Mouse (Mus musculus): ENCODE results near the gene Drc3.
"Not testable (repeated sequence)": the region's sequence is repeated elsewhere in the genome, so short reads cannot be mapped to it uniquely, and the experiment has no call there.

Drc3 gene

DNA sequence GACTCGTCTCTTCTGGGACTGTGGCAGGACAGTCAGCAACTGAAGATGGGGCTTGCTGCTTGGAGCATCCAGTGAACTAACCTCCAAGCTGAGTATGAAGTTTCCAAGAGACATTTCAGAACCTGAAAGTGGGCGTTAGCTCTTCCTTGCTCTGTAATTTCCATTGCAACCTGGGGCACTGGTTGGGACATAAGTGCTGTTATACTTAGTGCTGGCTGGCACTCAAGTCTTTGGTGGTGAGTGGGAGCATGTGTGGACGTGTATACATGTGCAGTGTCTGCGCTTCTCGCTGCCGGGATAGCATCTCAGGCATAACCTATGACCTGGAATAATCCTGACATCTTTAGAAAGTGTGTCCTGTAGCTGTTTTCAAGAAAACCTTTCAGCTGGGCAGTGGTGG lies 38.2 kb downstream of the Drc3 start:
- DNase-seq (ENCODE audit: low read depth, low spot score), result no peak

DNA sequence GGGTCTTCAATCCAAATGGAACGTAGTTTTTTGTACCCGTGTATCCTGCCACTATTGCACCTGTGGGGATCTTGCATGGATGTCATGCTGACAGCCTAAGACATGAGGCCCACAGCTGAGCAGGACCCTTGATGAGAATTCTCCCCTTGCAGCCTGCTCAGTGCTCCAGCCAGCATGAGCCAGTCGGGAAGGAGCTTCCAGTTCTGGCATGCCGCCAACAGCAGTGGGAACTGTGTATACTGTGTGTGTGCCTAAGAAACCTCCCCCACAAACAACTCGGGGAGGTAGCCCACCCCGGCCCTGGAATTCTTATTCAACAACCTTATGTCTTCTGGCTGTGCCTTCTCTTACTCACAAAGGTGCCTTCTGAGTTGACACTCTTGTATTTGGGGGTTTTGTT lies 43.4 kb downstream of the Drc3 start:
- no peak for DNase-seq (ENCODE audit: low read depth, low spot score)

DNA sequence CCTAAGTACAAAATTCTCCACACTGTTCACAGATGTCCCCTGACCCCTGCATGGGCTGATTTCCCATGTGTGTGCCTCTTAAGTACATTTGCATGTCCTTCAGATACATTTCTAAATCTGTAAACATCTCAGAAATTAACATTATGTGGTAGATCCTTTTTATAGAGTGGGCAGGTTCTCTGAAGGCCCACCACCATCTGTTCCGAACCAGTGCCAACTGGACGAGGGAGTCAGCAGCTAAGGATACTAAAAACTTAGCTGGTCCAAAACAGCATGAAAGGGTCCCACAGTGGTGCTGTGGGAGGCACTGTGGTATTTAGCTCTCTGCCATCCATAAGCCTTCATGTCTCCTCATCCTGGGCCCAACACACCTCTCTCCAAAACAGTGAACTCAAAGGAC lies 44.0 kb downstream of the Drc3 start:
- DNase-seq (ENCODE audit: low read depth, low spot score), result no peak

DNA sequence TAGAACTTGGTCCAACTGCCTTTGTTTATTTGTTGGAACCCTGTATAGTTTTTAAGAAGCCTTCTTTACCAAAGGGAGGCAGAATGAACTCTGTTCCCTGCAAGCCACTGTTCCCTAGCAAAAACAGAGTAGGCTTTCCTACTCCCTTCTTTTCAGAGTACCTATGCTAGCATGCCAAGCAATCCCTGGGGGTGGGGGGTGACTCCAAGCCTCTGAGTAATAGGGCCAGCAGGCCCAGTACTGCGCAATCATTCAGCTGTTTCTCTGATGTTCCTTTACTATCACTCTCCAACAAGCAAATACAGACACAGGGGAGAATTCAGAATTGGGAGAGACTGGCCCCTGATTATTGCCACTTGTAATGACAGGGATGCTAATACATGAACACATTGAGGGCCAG lies 53.5 kb downstream of the Drc3 start:
- no peak for DNase-seq (ENCODE audit: low read depth, low spot score)

DNA sequence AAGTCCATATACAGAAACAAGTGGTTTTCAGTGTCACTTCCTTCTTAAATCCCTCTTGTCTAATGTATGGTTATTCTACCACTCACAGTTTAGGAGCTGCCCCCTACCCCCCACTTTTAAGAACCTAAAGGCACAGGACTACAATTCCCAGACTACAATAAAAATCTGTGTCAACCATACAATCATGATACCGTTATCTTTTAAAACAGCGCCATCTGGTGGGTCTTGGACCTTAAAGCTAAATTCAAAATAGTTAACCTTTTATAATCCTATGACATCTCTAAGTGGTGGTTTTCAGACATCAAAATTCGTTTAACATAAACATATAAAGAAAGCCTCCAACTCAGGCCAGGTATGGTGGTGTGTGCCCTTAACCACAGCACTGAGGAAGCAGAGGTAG lies 59.0 kb downstream of the Drc3 start:
- DNase-seq (ENCODE audit: low read depth, low spot score), result peak; percentile 67

DNA sequence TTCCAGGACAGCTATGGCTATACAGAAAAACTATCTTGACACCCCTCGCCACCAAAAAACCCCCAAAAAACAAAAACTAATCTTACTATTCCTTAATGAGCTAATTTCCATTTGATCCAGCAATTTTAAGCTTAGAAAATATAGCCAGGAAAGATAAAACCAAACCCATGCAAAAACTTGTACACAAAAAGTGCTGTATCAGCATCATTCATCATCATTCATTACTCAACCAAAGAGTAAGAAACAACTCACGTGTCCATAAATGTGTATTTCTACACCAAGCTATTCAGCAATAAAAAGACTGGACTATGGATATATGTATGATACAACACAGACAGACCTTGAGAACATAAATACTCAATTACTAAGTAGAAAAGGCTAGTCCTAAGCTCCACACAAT lies 59.8 kb downstream of the Drc3 start:
- no peak for DNase-seq (ENCODE audit: low read depth, low spot score)

DNA sequence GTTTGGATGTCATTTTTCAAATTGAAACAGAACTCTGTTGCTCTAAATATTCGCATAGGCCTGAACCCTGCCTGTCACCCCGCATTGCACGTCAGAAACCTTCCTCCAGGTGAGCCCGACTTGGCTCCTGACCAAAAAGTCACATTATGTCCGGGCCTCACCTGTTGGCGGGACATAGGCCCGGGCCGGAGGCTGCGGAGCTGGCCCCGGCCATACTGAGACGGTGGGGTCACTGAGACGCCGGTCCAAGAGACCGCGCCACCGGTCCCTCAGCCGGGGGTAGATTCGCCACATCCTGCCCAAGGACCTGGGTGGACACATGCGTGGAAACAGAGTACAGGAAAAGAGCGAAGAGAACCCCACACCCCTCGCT lies 63.4 kb downstream of the Drc3 start:
- no peak for DNase-seq (ENCODE audit: low read depth, low spot score)

DNA sequence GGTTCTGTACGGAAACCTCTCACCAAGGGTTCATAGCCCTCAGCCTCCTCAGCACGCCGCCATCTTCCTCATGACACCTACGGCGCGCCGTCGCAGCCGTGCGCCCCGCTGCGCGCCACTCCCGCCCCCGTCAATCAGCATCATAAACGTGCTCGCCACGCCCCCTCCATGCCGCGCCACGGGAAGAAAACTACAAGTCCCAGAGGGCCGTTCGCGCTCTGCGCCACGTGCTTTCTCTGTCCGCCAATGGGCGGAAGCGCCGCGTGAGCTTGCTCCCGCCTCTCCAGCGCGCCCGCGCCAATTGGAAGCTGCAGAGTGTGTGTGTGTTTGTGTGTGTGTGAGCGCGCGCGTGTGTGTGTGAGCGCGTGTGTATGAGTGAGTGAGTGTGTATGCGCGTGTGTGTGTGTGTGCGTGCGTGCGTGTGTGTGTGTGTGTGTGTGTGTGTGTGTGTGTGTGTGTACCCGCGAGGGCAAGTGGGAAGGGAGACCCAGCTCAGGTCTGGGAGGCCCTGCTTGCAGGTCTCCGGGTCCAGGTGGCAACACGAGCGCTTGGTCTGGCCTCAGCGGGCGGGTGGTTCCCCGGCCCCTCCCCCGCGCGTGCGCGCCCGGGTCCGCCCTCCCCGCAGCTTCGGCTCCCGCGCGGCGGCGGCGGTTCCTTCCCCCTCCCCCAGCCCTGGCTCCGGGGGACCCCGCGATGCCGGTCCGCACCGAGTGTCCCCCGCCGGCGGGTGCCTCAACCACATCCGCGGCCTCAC lies 64.0 kb downstream of the Drc3 start, which contains the start of gene Gid4:
TSS of gene Gid4 (plus strand) at position 183 of the 754 bp plus-strand sequence.
- peak; percentile 100 for DNase-seq (ENCODE audit: low read depth, low spot score)

DNA sequence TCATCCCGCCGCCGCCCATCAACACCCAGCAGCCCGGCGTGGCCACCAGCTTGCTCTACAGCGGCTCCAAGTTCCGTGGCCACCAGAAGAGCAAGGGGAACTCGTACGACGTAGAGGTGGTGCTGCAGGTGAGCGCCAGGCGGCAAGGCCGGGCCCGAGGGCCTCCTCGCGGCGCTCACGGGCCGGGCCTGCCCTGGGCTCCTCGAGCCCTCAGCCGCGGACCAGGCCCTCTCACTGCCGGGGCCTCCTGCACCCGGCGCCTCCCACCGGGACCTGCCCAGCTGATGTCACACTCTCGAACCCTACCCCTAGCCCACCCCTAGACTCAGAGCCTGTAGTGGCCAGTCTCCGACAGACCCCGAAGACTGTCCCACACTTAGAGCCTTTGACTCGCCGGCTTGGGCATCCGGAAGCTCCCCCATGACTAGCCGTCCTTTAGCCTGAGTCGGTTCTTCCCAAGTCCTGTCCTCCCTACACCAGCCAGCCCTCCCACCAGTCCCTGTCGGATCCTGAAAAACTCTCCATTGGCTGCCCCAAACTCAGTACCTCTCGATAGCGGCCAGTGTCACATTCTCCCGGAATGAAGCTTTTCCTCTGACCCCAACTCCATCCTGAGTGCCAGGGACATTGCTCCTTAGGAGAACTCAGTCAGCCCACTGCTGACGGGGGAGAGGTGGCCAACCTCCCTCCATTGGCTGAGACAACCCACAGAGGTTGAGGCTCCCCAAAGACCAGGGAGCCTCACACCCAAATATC lies 64.8 kb downstream of the Drc3 start, which contains the start of gene Atpaf2:
TSS of gene Atpaf2 (minus strand) at position 741 of the 756 bp plus-strand sequence.
- peak; percentile 29 for DNase-seq (ENCODE audit: low read depth, low spot score)

DNA sequence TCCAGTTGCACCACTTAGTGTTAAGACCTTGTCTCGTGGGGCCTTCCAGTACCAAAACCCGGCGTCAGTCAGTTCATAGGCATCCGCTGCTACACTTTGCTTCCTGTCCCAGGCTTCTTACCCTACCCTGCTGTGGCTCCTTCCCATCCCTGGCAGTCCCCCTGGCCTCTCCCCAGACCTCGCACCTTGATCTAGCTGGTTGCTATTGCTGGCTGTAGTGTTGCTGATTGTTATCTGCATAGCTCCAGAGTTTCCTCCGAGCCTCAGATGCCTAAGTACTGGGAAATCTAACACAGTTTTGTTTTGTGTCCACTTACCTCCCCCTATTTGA lies 65.3 kb downstream of the Drc3 start:
- DNase-seq (ENCODE audit: low read depth, low spot score), result no peak

DNA sequence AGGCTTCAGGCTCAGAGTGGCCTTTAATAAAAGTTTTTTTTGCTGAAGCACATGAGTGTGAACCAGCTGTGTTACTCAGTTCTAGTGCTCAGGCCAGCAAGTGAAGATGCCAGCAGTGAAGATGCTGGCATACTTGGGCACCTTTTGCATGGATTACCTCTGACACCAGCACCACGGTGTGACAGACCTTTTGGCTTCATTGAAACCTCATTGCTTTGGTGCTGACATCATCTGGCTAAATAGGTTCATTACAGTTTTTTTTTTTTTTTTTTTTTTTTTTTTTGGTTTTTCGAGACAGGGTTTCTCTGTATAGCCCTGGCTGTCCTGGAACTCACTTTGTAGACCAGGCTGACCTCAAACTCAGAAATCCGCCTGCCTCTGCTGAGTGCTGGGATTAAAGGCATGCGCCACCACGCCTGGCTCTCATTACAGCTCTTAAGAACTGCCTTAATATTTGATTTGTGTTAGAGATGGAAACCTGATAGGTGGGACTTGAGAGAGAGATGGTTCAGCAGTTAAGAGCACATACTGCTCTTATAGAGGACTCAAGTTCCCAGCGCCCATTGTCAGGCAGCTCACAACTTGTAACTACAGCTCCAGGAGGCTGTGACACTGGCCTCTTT lies 69.0 kb downstream of the Drc3 start:
- no peak for DNase-seq (ENCODE audit: low read depth, low spot score)

DNA sequence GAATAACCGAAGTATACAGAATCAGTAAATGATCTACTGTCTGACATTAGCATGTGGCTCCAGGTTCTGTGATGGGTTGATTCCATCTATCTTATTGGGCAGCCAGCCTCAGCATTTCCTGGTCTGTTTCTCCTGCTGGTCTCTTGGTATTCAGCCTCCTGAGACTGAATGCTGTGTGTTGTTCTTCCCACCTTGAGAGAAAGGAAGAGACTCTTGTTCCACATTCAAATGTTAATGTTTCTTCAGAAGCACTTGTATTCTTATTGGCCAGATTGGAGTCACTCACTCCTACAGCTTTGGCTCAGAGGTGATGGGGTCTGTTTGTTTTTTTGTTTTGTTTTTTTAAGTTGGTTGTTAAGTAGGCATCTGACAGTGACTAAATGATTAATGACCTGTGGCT lies 69.9 kb downstream of the Drc3 start:
- no peak for DNase-seq (ENCODE audit: low read depth, low spot score)

DNA sequence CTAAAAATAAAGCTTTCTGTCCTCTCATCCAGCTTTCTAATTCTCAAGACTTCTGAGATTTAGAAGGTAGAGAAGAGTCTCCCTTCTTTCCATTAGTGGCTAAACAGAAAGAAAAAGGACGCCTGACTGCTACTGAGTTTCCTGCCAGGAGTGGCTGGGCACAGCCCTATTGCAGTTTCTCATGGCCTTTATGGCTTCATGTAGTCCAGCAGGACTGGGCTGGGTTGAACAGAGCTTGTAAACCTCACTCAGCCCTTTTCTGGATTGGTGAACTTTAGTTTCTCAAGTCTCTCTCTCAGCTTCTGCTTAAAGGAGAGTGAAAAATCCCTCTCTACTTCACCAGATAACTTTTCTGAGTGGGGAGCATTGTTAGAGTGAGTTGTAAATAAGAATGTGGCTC lies 73.3 kb downstream of the Drc3 start:
- DNase-seq (ENCODE audit: low read depth, low spot score), result no peak

DNA sequence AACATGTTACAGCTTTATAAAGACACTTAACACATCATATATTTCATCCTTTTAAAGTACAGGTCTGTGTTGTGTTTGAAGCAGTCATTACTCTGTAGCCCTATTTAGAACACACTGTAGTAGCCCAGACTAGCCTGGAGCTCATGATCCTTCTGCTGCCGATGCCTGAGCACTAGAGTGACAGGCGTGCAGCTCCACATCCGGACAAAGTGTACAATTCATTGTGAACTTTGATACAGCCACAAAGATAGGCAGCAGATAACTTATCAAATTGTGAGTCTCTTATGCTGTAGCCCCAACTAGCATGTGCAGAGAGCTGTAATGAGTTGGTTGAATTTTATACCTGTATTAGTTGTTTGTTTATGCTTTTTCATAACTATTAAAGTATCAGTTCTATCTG lies 74.5 kb downstream of the Drc3 start:
- no peak for DNase-seq (ENCODE audit: low read depth, low spot score)

DNA sequence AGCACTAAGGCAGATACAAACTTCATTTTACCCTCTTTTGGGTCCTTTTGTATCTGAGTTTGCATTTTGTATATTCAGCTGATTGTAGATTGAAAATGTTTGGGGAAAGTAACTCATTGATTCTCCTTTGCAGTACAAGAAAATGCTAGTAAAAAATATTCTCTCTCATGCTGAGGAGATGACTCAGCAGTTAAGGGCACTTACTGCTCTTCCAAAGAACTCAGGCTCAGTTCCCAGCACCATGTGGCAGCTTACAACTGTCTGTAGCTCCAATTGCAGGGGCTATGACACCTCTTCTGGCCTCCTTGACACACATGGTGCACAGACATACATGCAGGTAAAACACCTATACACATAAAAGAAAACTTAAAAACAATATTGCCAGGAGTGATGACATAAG lies 80.4 kb downstream of the Drc3 start:
- DNase-seq (ENCODE audit: low read depth, low spot score), result no peak

DNA sequence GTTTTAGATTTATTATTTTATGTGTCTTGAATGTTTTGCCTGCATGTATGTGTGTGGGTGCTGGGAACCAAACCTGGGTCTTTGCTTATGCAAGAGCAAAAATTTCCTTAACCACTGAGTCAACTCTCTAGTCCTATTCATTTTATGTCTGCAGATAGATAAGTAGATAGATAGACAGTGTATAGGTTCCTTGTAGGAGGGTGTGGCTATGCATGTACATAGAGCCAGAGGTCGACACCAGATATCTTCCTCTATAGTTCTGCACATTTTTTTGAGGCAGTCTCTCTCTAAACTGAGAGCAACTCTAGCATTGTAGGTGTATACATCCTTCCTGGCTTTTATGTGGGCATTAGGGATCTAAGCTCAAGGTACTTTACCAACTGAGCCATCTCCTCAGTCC lies 82.0 kb downstream of the Drc3 start:
- DNase-seq (ENCODE audit: low read depth, low spot score), result no peak

DNA sequence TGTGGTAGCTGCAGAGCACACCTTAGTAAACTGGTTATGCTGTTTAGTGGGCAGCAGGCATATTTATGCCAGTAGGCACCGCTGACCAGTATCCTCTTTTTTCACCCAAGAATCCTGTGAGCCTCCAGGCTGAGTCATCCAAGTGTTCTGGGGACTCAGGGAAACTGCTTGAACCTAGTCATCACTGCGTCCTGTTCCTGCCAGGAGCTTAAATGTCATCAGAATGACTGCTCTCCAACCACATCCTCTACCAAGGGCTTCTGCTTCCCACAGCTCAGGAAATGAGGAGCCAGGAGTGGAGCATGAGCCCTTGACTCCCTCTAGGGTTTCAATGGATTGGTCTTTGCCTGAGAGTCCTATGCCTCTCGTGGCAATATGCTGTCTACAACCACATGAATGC lies 83.5 kb downstream of the Drc3 start:
- DNase-seq (ENCODE audit: low read depth, low spot score), result no peak

DNA sequence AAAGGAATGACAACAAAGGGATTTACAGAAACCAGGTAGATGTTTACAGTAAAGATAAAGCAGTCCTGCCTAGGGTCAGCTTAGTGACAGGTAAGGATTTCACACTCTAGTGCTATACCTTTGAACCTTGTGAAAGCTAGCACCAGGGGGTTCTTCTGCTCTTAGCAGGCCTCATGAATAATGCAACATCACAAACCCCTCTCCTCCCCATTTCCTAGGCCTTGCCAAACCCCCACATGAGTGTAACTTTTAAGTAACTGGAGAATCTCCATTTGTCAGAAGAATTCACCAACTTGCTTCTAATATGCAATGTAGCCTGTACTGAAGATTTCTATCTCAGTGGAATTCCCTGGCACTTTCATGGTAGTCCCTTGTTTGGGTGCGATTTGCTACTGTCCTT lies 86.5 kb downstream of the Drc3 start:
- not testable (repeated sequence) for DNase-seq (ENCODE audit: low read depth, low spot score)

DNA sequence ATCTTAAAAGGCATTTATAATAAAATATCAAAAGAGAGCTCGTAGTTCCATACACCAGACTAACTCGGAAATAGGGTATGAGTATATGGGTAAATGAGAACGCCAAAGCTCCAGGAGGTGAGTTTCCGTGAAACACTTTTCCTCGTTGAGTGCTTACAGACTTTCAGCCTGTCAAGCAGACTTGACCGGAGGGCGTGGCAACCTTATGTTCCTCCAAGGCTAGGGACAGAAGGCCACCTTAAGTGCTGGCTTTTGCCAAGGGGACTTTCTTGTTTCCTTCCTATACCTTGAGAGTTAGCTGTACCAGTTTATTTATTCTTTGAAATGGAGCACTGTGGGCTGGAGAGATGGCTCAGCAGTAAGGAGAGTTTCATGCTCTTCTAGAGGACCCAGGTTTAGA lies 87.0 kb downstream of the Drc3 start:
- no peak for DNase-seq (ENCODE audit: low read depth, low spot score)

DNA sequence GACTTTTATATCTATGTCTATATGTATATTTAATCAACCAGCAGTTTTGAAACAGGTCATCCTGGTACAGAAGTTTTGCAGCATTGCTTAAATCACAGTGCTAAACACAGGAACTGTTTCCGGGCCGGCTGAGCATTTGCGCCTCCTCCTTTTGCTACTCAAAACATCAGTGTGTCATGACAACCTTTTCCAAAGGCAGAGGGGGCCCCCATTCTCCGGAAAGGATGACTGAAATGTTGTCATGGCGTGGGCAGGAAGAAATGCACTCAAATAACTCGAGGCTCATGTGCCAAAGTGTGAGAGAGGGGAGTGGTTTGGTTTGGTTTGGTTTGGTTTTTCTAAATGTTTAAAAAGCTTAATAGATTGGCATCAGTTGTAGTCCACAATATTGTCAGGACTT lies 89.8 kb downstream of the Drc3 start:
- no peak for DNase-seq (ENCODE audit: low read depth, low spot score)
